Mouse (Mus musculus) stomach, postnatal 0 days (tissue): ENCODE results near the gene Prkcb. TPM values are rescaled to one million over a fixed set of nuclear protein-coding genes. Genes with fewer than 3 reads are reported as not detected.

ENCODE experiments used
- ATAC-seq: fragments of 200-750 bp; cut with Nextera tagmentation; 2 replicates; pipeline ENCODE4 v1.8.0; 2017; ENCODE audit not compliant: low FRiP score, low TSS enrichment
- DNase-seq: peaks from one replicate; pipeline ENCODE4 v3.0.0-alpha.2; 2016; ENCODE audit warnings: low spot score
- H3K27ac ChIP-seq: fragments of 300-500 bp; sonication (generic); replicated peaks from 2 replicates; pipeline ENCODE4 v1.5.1; 2014; ENCODE audit warnings: mild to moderate bottlenecking, control low read depth
- H3K27me3 ChIP-seq: fragments of 300-500 bp; sonication (generic); 2 replicates; pipeline ENCODE4 v1.6.1; 2014; ENCODE audit warnings: low read length; ENCODE audit not compliant: control insufficient read depth, insufficient read depth
- H3K36me3 ChIP-seq: fragments of 300-500 bp; sonication (generic); 2 replicates; pipeline ENCODE4 v1.6.1; 2014; ENCODE audit warnings: low read length, mixed read lengths; ENCODE audit not compliant: control insufficient read depth, insufficient read depth
- H3K4me1 ChIP-seq: fragments of 300-500 bp; sonication (generic); replicated peaks from 2 replicates; pipeline ENCODE4 v1.6.1; 2014; ENCODE audit warnings: antibody characterized with exemption; ENCODE audit not compliant: control insufficient read depth, insufficient read depth
- H3K4me2 ChIP-seq: fragments of 300-500 bp; sonication (generic); replicated peaks from 2 replicates; pipeline ENCODE4 v1.6.1; 2014; ENCODE audit warnings: low read depth, mild to moderate bottlenecking, control low read depth, moderate library complexity
- H3K4me3 ChIP-seq: fragments of 300-500 bp; sonication (generic); 2 replicates; pipeline ENCODE4 v1.5.1; 2014; ENCODE audit warnings: low read depth, low read length, control low read depth
- H3K9ac ChIP-seq: fragments of 300-500 bp; sonication (generic); 2 replicates; pipeline ENCODE4 v1.6.1; 2014; ENCODE audit warnings: mild to moderate bottlenecking, low read length, control low read depth, mixed read lengths
- H3K9me3 ChIP-seq: fragments of 300-500 bp; sonication (generic); 2 replicates; pipeline ENCODE4 v1.6.1; 2016; ENCODE audit warnings: low read length; ENCODE audit not compliant: control insufficient read depth
- CTCF ChIP-seq: IDR thresholded peaks from 2 replicates; pipeline ENCODE4 v1.5.1; 2016; ENCODE audit warnings: antibody characterized with exemption, low read depth, mild to moderate bottlenecking, moderate library complexity
- EP300 ChIP-seq: optimal IDR thresholded peaks from 2 replicates; pipeline ENCODE3; 2016; ENCODE audit warnings: antibody characterized with exemption
- WGBS: fragments of 180-500 bp; shearing (Covaris S2); extraction: QIAGEN DNeasy Blood & Tissue Kit; methylation state at CpG from one replicate; pipeline ENCODE4 v1.1.7; 2014; 5-methylcytosine and 5-hydroxymethylcytosine counted together
- polyA plus RNA-seq: library from polyadenylated mRNA; unstranded; fragments of >200 nt; fragmentation: Nextera tagmentation; extraction: Ambion mirVana; gene quantifications from 2 replicates; pipeline ENCODE4 v1.2.1, GENCODE M21; 2015

Prkcb gene
- polyA plus RNA-seq, 1 experiment from 2014 or later = 7.9 TPM

GRCm38 (mm10) chr7:122558085-122558811, 269.7 kb downstream of the Prkcb start:
- Histone ChIP-seq H3K27me3 (no peaks in the 10 kb centered on the region), H3K4me3 (no peak overlapping the region), H3K4me1 (no peaks in the 10 kb centered on the region), H3K36me3 (no peaks in the 10 kb centered on the region), H3K9me3 (no peaks in the 10 kb centered on the region), H3K9ac (no peak overlapping the region), H3K4me2 (no peak overlapping the region), H3K27ac (no peak overlapping the region)
- 50% methylated on average over 7 of the region's 7 CpGs for WGBS
- TF ChIP-seq EP300 (no peak), CTCF (no peak)
- ATAC-seq = no peak
- DNase-seq = no peak

- no peak for ATAC-seq
These were observed 270.4 kb downstream of the Prkcb start for GRCm38 (mm10) chr7:122558912-122559311.

GRCm38 (mm10) chr7:122562586-122562985, 274.0 kb downstream of the Prkcb start:
- no peak overlapping the region for H3K27ac ChIP-seq
- H3K9me3 ChIP-seq = no peaks in the 10 kb centered on the region
- no peaks in the 10 kb centered on the region for H3K27me3 ChIP-seq
- WGBS = 40% methylated on average over 5 of the region's 5 CpGs
- no peak overlapping the region for H3K4me3 ChIP-seq
- ATAC-seq = no peak
- DNase-seq = no peak
- no peaks in the 10 kb centered on the region for H3K36me3 ChIP-seq
- no peaks in the 10 kb centered on the region for H3K4me1 ChIP-seq
- no peak overlapping the region for H3K4me2 ChIP-seq
- no peak for TF ChIP-seq EP300
- no peak overlapping the region for H3K9ac ChIP-seq

More at GRCm38 (mm10) chr7:122558912-122559311, 270.4 kb downstream of the Prkcb start:
- Histone ChIP-seq H3K27me3 (no peaks in the 10 kb centered on the region), H3K4me2 (no peak overlapping the region), H3K9me3 (no peaks in the 10 kb centered on the region), H3K36me3 (no peaks in the 10 kb centered on the region), H3K4me3 (no peak overlapping the region), H3K27ac (no peak overlapping the region), H3K4me1 (no peaks in the 10 kb centered on the region), H3K9ac (no peak overlapping the region)
- TF ChIP-seq CTCF (no peak), EP300 (no peak)
- DNase-seq = no peak
- WGBS = 31% methylated on average over 6 of the region's 6 CpGs

GRCm38 (mm10) chr7:122565371-122565770, 276.8 kb downstream of the Prkcb start:
- no peak overlapping the region for H3K9ac ChIP-seq
- ATAC-seq (no peak), DNase-seq (no peak)
- TF ChIP-seq CTCF (no peak), EP300 (no peak)
- H3K36me3 ChIP-seq = no peaks in the 10 kb centered on the region
- no peak overlapping the region for H3K4me3 ChIP-seq
- H3K4me2 ChIP-seq = no peak overlapping the region
- no peaks in the 10 kb centered on the region for H3K4me1 ChIP-seq
- 70% methylated on average over 1 of the region's 1 CpGs for WGBS
- H3K9me3 ChIP-seq = no peaks in the 10 kb centered on the region
- H3K27me3 ChIP-seq = no peaks in the 10 kb centered on the region
- H3K27ac ChIP-seq = no peak overlapping the region

- WGBS = 37% methylated on average over 7 of the region's 7 CpGs
- ATAC-seq = no peak
These were observed 277.5 kb downstream of the Prkcb start for GRCm38 (mm10) chr7:122566011-122566410.

GRCm38 (mm10) chr7:122568787-122569186, 280.2 kb downstream of the Prkcb start:
- Histone ChIP-seq H3K9me3 (no peaks in the 10 kb centered on the region), H3K36me3 (no peaks in the 10 kb centered on the region), H3K4me1 (no peaks in the 10 kb centered on the region), H3K4me3 (no peak overlapping the region), H3K4me2 (no peak overlapping the region), H3K9ac (no peak overlapping the region), H3K27ac (no peak overlapping the region), H3K27me3 (no peaks in the 10 kb centered on the region)
- no peak for ATAC-seq
- WGBS = 87% methylated on average over 7 of the region's 7 CpGs
- no peak for TF ChIP-seq CTCF
- TF ChIP-seq EP300 = no peak
- DNase-seq = no peak

More at GRCm38 (mm10) chr7:122566011-122566410, 277.5 kb downstream of the Prkcb start:
- TF ChIP-seq EP300 (no peak), CTCF (no peak)
- Histone ChIP-seq H3K4me2 (no peak overlapping the region), H3K27me3 (no peaks in the 10 kb centered on the region), H3K9me3 (no peaks in the 10 kb centered on the region), H3K4me3 (no peak overlapping the region), H3K36me3 (no peaks in the 10 kb centered on the region), H3K27ac (no peak overlapping the region), H3K4me1 (no peaks in the 10 kb centered on the region), H3K9ac (no peak overlapping the region)
- DNase-seq = no peak
